Mouse (Mus musculus) cortical plate, adult 2 months (tissue): ENCODE measurements around the gene Hist4h4.

ENCODE experiments used
- CTCF ChIP-seq: fragments of 200-500 bp; IDR thresholded peaks from 2 replicates; pipeline ENCODE4 v1.5.1; 2011; ENCODE audit warnings: mild to moderate bottlenecking, control low read depth, low read length; ENCODE audit not compliant: insufficient read depth; ENCODE audit errors: extremely low read depth
- POLR2A ChIP-seq: fragments of 200-500 bp; IDR thresholded peaks from 2 replicates; pipeline ENCODE4 v1.6.1; 2011; ENCODE audit warnings: mild to moderate bottlenecking, low read length, control low read depth; ENCODE audit not compliant: insufficient read depth; ENCODE audit errors: extremely low read depth

GRCm38 (mm10) chr6:136803093-136803738, 999 bp downstream of the Hist4h4 start:
- TF ChIP-seq CTCF (no peak), POLR2A (no peak)
